Mouse (Mus musculus) liver, adult 2 months (tissue): Measurements from ENCODE around the gene Ndufv1.

ENCODE experiments used
- CTCF ChIP-seq: fragments of 200-500 bp; IDR thresholded peaks from 2 replicates; pipeline ENCODE4 v1.5.1; 2011; ENCODE audit warnings: low read depth, low read length, control low read depth
- POLR2A ChIP-seq: fragments of 200-500 bp; IDR thresholded peaks from 2 replicates; pipeline ENCODE4 v1.6.1; 2011; ENCODE audit warnings: low read length, control low read depth; ENCODE audit not compliant: insufficient read depth; ENCODE audit errors: extremely low read depth

GRCm38 (mm10) chr19:3960211-3960610, 52.4 kb downstream of the Ndufv1 start:
- TF ChIP-seq POLR2A (no peak), CTCF (no peak)
